Mouse (Mus musculus): Measurements from ENCODE around the gene Lrrc75b.

GRCm38 (mm10) chr10:75564687-75565265 lies 4.6 kb upstream of the Lrrc75b start:
- TF ChIP-seq POLR2A (IDR thresholded peaks at IDR 0.05; ENCODE audit: low read depth, low read length) (no peak), CTCF (IDR thresholded peaks at IDR 0.05; ENCODE audit: extremely low read depth, insufficient read depth, insufficient read length, insufficient replicate concordance) (no peak)

All from spleen, adult 2 months (tissue).